Mouse (Mus musculus) kidney, adult 2 months (tissue): Measurements from ENCODE around the gene Dhx34.

Experiments used
- CTCF ChIP-seq: fragments of 200-500 bp; conservative IDR thresholded peaks from 2 replicates; pipeline ENCODE4 v1.5.1; 2011; ENCODE audit warnings: low read depth, mild to moderate bottlenecking, control low read depth, low read length, moderate library complexity, mixed read lengths; ENCODE audit not compliant: insufficient read depth, insufficient read length
- POLR2A ChIP-seq: fragments of 200-500 bp; IDR thresholded peaks from one replicate; pipeline ENCODE4 v1.6.1; 2011; ENCODE audit warnings: low read depth, low read length, control low read depth

DNA sequence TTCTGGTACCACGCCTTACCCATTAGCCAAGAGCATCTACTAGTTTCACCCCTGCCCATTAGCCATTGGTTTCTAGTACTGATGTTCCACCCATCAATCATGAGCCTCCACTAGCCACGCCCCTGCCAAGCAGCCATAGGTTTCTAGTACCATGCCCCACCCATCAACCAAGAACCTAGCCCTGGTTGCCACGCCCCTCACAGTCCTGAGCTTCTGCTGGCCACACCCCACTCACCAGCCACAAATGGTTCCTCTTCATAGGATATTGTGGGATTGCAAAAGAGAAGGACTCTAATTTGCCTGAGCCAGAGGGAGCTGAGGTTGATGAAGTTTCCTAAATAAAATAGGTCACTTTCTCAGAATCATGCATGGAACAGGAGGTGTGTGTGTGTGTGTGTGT, 61.1 kb downstream of the Dhx34 start:
- TF ChIP-seq POLR2A (no peak), CTCF (no peak)
